Mouse (Mus musculus): ENCODE results near the gene Nt5dc1. TPM values are rescaled to one million over a fixed set of nuclear protein-coding genes. Genes with fewer than 3 reads are reported as not detected.
A peak's percentile ranks its signal among the peaks of the same experiment; 100 is the strongest.
"Not testable (repeated sequence)": the region's sequence is repeated elsewhere in the genome, so short reads cannot be mapped to it uniquely, and the experiment has no call there.

Gene Nt5dc1
- polyA plus RNA-seq, 1 experiment from 2014 or later = 12.8 TPM

GRCm38 (mm10) chr10:34265106-34265505 is 153.2 kb downstream of the Nt5dc1 start:
- no peak overlapping the region for H3K27ac ChIP-seq (ENCODE audit: low read length)
- ATAC-seq (ENCODE audit: low read depth) = no peak
- H3K27me3 ChIP-seq (ENCODE audit: control insufficient read depth, insufficient read depth, low read depth, low read length) = no peaks in the 10 kb centered on the region
- WGBS = 86% methylated on average over 4 of the region's 4 CpGs
- no peaks in the 10 kb centered on the region for H3K4me1 ChIP-seq (replicated peaks; ENCODE audit: control insufficient read depth, insufficient read depth, low read length)
- no peaks in the 10 kb centered on the region for H3K36me3 ChIP-seq (ENCODE audit: control insufficient read depth, insufficient read depth, low read length)
- H3K9ac ChIP-seq (ENCODE audit: low read length) = no peak overlapping the region
- no peaks in the 10 kb centered on the region for H3K9me3 ChIP-seq (ENCODE audit: control insufficient read depth, low read length)
- no peak overlapping the region for H3K4me2 ChIP-seq (ENCODE audit: low read depth, low read length)
- H3K4me3 ChIP-seq (ENCODE audit: low read length) = no peak overlapping the region

- not testable (repeated sequence) for H3K27ac ChIP-seq (ENCODE audit: low read length); H3K4me3 ChIP-seq (ENCODE audit: low read length); ATAC-seq (ENCODE audit: low read depth); H3K4me1 ChIP-seq (replicated peaks; ENCODE audit: control insufficient read depth, insufficient read depth, low read length); H3K9me3 ChIP-seq (ENCODE audit: control insufficient read depth, low read length); H3K27me3 ChIP-seq (ENCODE audit: control insufficient read depth, insufficient read depth, low read depth, low read length); H3K9ac ChIP-seq (ENCODE audit: low read length); H3K4me2 ChIP-seq (ENCODE audit: low read depth, low read length); H3K36me3 ChIP-seq (ENCODE audit: control insufficient read depth, insufficient read depth, low read length)
- 88% methylated on average over 9 of the region's 9 CpGs for WGBS
These were observed 165.5 kb downstream of the Nt5dc1 start for GRCm38 (mm10) chr10:34252833-34253232.

DNA sequence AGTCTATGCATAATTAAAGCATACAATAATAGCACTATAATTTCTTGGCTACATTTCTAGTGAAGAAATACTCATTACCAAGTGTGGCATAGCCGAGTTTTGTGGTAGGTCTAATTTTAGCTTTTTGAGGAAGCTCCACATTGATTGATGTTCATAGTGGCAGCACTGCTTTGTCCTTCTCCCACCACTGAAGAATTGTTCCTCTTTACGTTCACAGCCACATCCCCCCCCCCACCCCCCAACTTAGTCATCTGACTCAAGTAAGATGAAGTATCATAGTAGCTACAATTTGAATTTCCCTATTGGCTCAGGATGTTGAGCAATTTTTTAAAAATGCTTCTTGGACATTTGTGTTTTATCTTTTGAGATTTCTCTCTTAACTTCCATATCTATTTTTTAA is 168.8 kb downstream of the Nt5dc1 start:
- WGBS = 18% methylated on average over 2 of the region's 2 CpGs
- H3K9me3 ChIP-seq (ENCODE audit: control insufficient read depth, low read length) = no peaks in the 10 kb centered on the region
- no peak for ATAC-seq (ENCODE audit: low read depth)

DNA sequence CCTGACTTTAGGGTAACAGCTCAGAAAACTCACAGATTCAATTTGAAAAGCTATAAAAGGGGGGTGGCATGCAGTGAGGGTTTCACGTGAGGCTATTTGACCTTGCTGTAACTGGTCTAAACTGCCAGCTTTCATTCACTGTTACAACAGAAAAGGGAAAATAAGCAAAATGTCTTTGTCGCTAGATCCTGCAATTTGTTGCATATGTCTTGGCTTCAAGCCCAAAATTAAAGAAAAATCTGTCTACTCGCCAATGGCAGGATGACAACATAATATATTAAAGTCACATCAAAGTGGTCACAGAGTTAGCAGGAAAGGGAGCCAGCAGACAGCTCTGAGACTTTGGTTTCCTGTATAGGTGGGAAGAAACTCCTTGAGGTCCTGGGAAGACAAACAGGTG is 170.6 kb downstream of the Nt5dc1 start:
- Histone ChIP-seq H3K4me1 (replicated peaks; ENCODE audit: control insufficient read depth, insufficient read depth, low read length) (peaks cover 32% of the 10 kb centered on the region), H3K27ac (ENCODE audit: low read length) (peak overlapping the region; percentile 83), H3K9me3 (ENCODE audit: control insufficient read depth, low read length) (no peaks in the 10 kb centered on the region), H3K4me3 (ENCODE audit: low read length) (no peak overlapping the region), H3K4me2 (ENCODE audit: low read depth, low read length) (no peak overlapping the region), H3K9ac (ENCODE audit: low read length) (no peak overlapping the region), H3K27me3 (ENCODE audit: control insufficient read depth, insufficient read depth, low read depth, low read length) (no peaks in the 10 kb centered on the region), H3K36me3 (ENCODE audit: control insufficient read depth, insufficient read depth, low read length) (no peaks in the 10 kb centered on the region)
- ATAC-seq (ENCODE audit: low read depth) = peak; percentile 51
- 24% methylated on average over 3 of the region's 3 CpGs for WGBS

More for the DNA sequence above, 168.8 kb downstream of the Nt5dc1 start:
- Histone ChIP-seq H3K4me2 (ENCODE audit: low read depth, low read length) (no peak overlapping the region), H3K9ac (ENCODE audit: low read length) (no peak overlapping the region), H3K27me3 (ENCODE audit: control insufficient read depth, insufficient read depth, low read depth, low read length) (no peaks in the 10 kb centered on the region), H3K4me1 (replicated peaks; ENCODE audit: control insufficient read depth, insufficient read depth, low read length) (peaks cover 24% of the 10 kb centered on the region), H3K27ac (ENCODE audit: low read length) (no peak overlapping the region), H3K4me3 (ENCODE audit: low read length) (no peak overlapping the region), H3K36me3 (ENCODE audit: control insufficient read depth, insufficient read depth, low read length) (no peaks in the 10 kb centered on the region)

DNA sequence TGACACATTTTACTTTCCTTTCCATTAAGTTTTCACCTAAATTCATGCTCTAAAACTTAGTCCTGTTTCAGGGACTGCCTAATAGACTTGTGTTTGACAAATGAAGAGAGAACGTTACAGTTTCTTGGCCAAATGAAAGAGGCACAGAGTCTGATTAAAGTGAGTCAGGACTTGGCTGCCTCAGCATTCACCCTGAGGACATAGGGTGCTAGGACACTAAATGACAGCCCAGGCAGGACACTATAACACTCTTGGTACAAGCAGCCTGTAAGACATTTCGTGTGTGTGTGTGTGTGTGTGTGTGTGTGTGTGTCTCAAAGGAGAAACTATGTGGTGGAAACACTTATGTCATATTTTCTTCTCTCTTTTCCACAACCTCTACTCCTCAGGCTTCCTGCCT is 172.2 kb downstream of the Nt5dc1 start:
- Histone ChIP-seq H3K9ac (ENCODE audit: low read length) (no peak overlapping the region), H3K9me3 (ENCODE audit: control insufficient read depth, low read length) (no peaks in the 10 kb centered on the region), H3K27me3 (ENCODE audit: control insufficient read depth, insufficient read depth, low read depth, low read length) (no peaks in the 10 kb centered on the region), H3K4me1 (replicated peaks; ENCODE audit: control insufficient read depth, insufficient read depth, low read length) (peaks cover 32% of the 10 kb centered on the region), H3K36me3 (ENCODE audit: control insufficient read depth, insufficient read depth, low read length) (no peaks in the 10 kb centered on the region), H3K4me3 (ENCODE audit: low read length) (no peak overlapping the region), H3K27ac (ENCODE audit: low read length) (no peak overlapping the region), H3K4me2 (ENCODE audit: low read depth, low read length) (no peak overlapping the region)
- peak; percentile 94 for ATAC-seq (ENCODE audit: low read depth)
- 25% methylated on average over 2 of the region's 2 CpGs for WGBS

GRCm38 (mm10) chr10:34244745-34245144 is 173.6 kb downstream of the Nt5dc1 start:
- H3K27ac ChIP-seq (ENCODE audit: low read length) = peak overlapping the region; percentile 44
- ATAC-seq (ENCODE audit: low read depth) = 0 out of 2 replicates have a peak, but pooled peaks have one; percentile 15
- no peaks in the 10 kb centered on the region for H3K36me3 ChIP-seq (ENCODE audit: control insufficient read depth, insufficient read depth, low read length)
- H3K27me3 ChIP-seq (ENCODE audit: control insufficient read depth, insufficient read depth, low read depth, low read length) = no peaks in the 10 kb centered on the region
- WGBS = 40% methylated on average over 5 of the region's 5 CpGs
- H3K4me1 ChIP-seq (replicated peaks; ENCODE audit: control insufficient read depth, insufficient read depth, low read length) = peaks cover 32% of the 10 kb centered on the region
- no peak overlapping the region for H3K4me3 ChIP-seq (ENCODE audit: low read length)
- no peak overlapping the region for H3K4me2 ChIP-seq (ENCODE audit: low read depth, low read length)
- no peak overlapping the region for H3K9ac ChIP-seq (ENCODE audit: low read length)
- H3K9me3 ChIP-seq (ENCODE audit: control insufficient read depth, low read length) = no peaks in the 10 kb centered on the region

DNA sequence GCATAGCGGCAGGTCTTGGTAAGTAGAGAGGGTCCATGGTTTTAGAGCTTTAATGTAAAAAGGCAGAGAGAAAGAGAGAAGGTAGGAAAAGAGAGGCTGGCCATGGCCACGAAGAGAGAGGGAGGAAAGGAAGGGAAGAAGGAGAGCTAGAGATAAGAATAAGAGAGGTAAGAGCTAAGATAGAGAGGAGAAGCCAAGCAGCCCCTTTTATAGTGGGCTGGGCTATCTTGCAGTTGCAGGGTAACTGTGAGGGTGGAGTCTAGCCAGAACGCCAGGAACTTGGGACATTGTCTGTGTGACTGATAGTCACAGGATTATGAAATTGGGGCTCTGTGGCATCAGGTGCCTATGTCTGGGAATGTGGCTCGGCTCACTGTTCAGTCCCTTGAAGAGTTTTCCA is 179.8 kb downstream of the Nt5dc1 start:
- no peaks in the 10 kb centered on the region; the same call in 1 of the 2 replicates for H3K4me1 ChIP-seq (replicated peaks; ENCODE audit: control insufficient read depth, insufficient read depth, low read length)
- ATAC-seq (ENCODE audit: low read depth) = no peak
- 67% methylated on average over 4 of the region's 4 CpGs for WGBS

More for the DNA sequence above, 179.8 kb downstream of the Nt5dc1 start:
- H3K27ac ChIP-seq (ENCODE audit: low read length) = no peak overlapping the region
- no peak overlapping the region for H3K4me3 ChIP-seq (ENCODE audit: low read length)
- no peaks in the 10 kb centered on the region for H3K27me3 ChIP-seq (ENCODE audit: control insufficient read depth, insufficient read depth, low read depth, low read length)
- no peaks in the 10 kb centered on the region for H3K9me3 ChIP-seq (ENCODE audit: control insufficient read depth, low read length)
- H3K36me3 ChIP-seq (ENCODE audit: control insufficient read depth, insufficient read depth, low read length) = no peaks in the 10 kb centered on the region
- no peak overlapping the region for H3K4me2 ChIP-seq (ENCODE audit: low read depth, low read length)
- no peak overlapping the region for H3K9ac ChIP-seq (ENCODE audit: low read length)

Other genes starting within 250 kb of the Nt5dc1 start
- 29.5 and 31.4 TPM in 2 replicates for gene Dse, start 210.8 kb downstream of the Nt5dc1 start, polyA plus RNA-seq (2015; fragmentation: Nextera tagmentation; extraction: Ambion mirVana)
- gene Tspyl1, start 136.4 kb downstream of the Nt5dc1 start, polyA plus RNA-seq (2015; fragmentation: Nextera tagmentation; extraction: Ambion mirVana) = 66.8 and 68.1 TPM in 2 replicates
- 9.6 and 11.3 TPM in 2 replicates for gene Tspyl4, start 121.1 kb downstream of the Nt5dc1 start, polyA plus RNA-seq (2015; fragmentation: Nextera tagmentation; extraction: Ambion mirVana)
- 0.19 and 0.54 TPM in 2 replicates for gene Col10a1, start 28.6 kb downstream of the Nt5dc1 start, polyA plus RNA-seq (2015; fragmentation: Nextera tagmentation; extraction: Ambion mirVana)
- gene Frk, start 64.8 kb upstream of the Nt5dc1 start, polyA plus RNA-seq (2015; fragmentation: Nextera tagmentation; extraction: Ambion mirVana) = 9.5 and 10.7 TPM in 2 replicates